Mouse (Mus musculus) olfactory bulb, adult 2 months (tissue): ENCODE results near the gene Pgk1. TPM values are rescaled to one million over a fixed set of nuclear protein-coding genes. Genes with fewer than 3 reads are reported as not detected.
"Not testable (repeated sequence)": the region's sequence is repeated elsewhere in the genome, so short reads cannot be mapped to it uniquely, and the experiment has no call there.

Experiments
- H3K27ac ChIP-seq: fragments of 200-500 bp; 2 replicates; pipeline ENCODE4 v1.5.1; 2012; ENCODE audit warnings: low read depth, low read length; ENCODE audit not compliant: insufficient read depth
- H3K4me1 ChIP-seq: fragments of 200-500 bp; 2 replicates; pipeline ENCODE4 v1.6.1; 2012; ENCODE audit warnings: low read length; ENCODE audit not compliant: control insufficient read depth, insufficient read depth
- H3K4me3 ChIP-seq: fragments of 200-500 bp; 2 replicates; pipeline ENCODE4 v1.5.1; 2012; ENCODE audit warnings: mild to moderate bottlenecking, low read depth, low read length, moderate library complexity; ENCODE audit not compliant: insufficient read depth
- CTCF ChIP-seq: fragments of 200-500 bp; IDR thresholded peaks from 2 replicates; pipeline ENCODE4 v1.5.1; 2012; ENCODE audit warnings: low read depth, mild to moderate bottlenecking, low read length, moderate library complexity; ENCODE audit not compliant: insufficient read depth
- POLR2A ChIP-seq: fragments of 200-500 bp; IDR thresholded peaks from 2 replicates; pipeline ENCODE4 v1.6.1; 2012; ENCODE audit warnings: mild to moderate bottlenecking, low read depth, low read length, moderate library complexity; ENCODE audit not compliant: insufficient read depth
- WGBS: fragments of 180-500 bp; shearing (Covaris S2); methylation state at CpG from one replicate; pipeline ENCODE4 v1.1.7; 2018; 5-methylcytosine and 5-hydroxymethylcytosine counted together
- polyA plus RNA-seq: library from polyadenylated mRNA; stranded (reverse); fragments of >200 nt; gene quantifications from 2 replicates; pipeline ENCODE4 v1.2.4, GENCODE M21; 2012; ENCODE audit warnings: low replicate concordance; ENCODE audit not compliant: missing spikeins, insufficient read depth, insufficient read length

Gene Pgk1
- polyA plus RNA-seq, 1 experiment, result not detected

DNA sequence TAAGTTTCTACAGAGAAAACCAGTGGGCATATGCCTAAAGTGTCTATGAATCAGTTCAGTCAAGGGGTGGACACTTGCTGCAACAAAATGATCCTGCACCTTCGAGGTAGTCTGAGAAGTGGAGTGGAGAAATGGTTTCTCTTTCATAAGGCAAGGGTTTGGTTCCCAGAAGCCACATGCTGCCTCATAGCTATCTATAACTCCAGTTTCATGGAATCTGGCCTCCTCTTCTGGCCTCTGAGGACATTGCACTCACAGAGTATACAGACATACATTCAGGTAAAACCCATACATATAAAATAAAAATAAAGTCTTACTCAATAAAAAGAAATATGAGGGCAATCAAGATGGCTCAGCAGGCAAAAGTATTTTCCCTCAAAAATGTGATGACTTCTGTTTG lies 21.8 kb upstream of the Pgk1 start:
- Histone ChIP-seq H3K4me1 (no peaks in the 10 kb centered on the region), H3K27ac (no peak overlapping the region), H3K4me3 (no peak overlapping the region)
- 79% methylated on average over 1 of the region's 1 CpGs for WGBS
- no peak for TF ChIP-seq POLR2A
- no peak for TF ChIP-seq CTCF

DNA sequence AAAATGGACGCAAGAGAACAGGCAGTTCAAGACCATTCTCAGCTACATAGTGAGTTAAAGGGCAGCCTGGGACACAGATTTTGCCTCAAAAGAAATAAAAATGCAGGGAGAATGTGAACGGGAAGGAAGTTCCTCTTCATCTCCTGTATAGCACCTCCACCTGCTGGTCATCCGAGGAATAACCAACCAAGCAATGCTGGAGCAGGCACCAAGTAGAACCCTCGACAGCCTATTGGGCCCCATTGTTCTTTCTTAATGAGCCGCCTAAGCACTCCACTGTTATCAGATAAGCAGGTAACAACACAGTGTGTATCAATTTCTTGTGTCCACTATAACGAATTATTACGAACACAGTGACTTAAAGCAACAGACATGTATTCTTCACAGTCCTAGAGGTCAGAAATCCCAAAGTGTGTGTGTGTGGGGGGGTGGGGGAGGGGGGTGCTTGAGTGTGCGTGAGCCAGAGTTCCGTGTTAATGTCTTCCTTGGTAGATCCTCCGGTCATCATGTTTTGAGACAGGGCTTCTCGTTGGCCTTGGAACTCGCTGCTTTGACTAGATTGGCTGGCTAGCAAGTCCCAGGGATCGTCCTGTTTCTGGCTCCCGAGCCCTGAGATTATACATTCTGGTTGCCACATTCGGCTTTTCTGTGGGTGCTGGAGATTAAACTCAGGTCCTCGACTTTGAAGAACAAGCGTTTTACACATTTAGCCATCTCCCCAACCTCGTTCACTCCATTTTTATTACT lies 15.6 kb upstream of the Pgk1 start:
- TF ChIP-seq CTCF (no peak), POLR2A (no peak)
- WGBS, result 23% methylated on average over 18 of the region's 18 CpGs
- no peaks in the 10 kb centered on the region for H3K4me1 ChIP-seq
- peak overlapping the region; percentile 29; the same call in 1 of the 2 replicates for H3K4me3 ChIP-seq
- no peak overlapping the region for H3K27ac ChIP-seq

DNA sequence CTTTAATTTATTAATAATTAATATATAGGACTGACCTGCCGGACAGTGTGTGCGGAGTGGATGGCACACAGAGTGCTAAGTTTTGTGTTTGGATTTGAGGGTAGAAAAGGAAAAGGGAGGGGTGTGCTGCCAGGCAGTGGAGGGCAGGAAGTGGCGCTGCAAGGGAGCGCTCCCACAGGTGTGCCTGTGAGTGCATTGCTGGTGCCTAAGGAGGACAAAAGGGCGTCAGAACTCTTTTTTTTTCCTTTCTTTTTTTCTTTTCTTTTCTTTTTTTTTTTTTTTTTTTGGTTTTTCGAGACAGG lies 15.1 kb upstream of the Pgk1 start:
- TF ChIP-seq POLR2A (no peak), CTCF (no peak)
- WGBS, result 62% methylated on average over 6 of the region's 6 CpGs
- Histone ChIP-seq H3K4me1 (no peaks in the 10 kb centered on the region), H3K4me3 (no peak overlapping the region), H3K27ac (no peak overlapping the region)

DNA sequence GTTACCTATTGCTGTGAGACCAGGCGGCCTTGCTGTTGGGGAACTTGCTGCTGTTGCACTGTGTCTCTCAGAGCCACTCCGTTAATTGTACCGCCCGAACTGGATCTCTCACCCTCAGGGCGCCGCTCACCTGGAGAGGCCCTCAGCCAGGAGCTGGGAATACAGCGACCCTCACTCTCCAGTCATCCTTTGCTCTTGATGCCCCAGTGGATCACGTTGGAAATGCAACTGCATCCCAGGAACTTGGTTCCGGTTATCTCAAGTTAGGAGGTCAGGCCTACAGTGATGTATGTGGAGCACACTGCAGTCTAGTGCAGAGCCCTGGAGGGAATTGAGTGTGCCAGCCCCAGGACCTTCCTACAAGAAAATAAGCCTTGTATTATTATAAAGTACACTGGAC lies 10.6 kb upstream of the Pgk1 start:
- TF ChIP-seq POLR2A (no peak), CTCF (no peak)
- Histone ChIP-seq H3K4me3 (no peak overlapping the region), H3K27ac (no peak overlapping the region), H3K4me1 (no peaks in the 10 kb centered on the region)
- WGBS, result 66% methylated on average over 9 of the region's 9 CpGs

DNA sequence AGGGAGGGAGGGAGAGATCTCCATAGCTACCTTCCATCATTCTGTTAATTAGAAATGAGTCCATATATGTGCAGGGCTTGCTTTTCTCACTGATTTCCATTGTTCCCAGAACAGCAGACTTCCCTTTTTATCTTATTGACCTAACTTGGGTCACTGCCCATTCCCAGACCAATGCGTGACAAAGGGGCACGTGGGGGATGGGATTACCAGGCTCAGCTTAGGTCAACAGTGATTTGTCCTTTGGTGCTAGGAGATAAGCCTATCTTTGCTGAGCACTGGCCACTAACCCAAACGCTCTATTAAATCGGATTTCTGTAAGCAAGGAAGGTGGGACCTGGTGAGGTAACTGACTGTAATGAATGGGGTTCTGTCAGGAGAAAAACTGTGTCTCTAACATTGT lies 2.6 kb upstream of the Pgk1 start:
- WGBS, result 55% methylated on average over 4 of the region's 4 CpGs
- H3K4me1 ChIP-seq, result no peaks in the 10 kb centered on the region
- no peak overlapping the region for H3K4me3 ChIP-seq
- TF ChIP-seq CTCF (no peak), POLR2A (no peak)
- no peak overlapping the region for H3K27ac ChIP-seq

DNA sequence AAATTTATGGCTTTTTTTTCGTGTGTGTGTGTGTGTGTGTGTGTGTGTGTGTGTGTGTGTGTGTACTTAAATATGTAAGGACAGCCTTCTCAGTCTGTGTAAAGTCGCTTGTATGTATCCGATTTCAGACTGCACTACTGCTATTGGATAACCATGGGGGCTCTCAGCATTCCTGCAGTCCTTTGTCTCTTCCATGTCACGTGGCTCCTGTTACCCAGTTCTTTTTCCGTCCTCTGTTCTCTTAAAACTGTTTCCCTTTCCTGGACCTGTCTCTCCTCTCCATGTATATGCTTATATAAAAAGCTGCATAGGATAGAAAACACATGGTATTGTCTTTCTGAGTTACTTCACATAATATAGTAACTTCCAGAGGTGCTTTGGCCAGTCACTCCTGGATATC lies 1.2 kb upstream of the Pgk1 start:
- Histone ChIP-seq H3K27ac (no peak overlapping the region), H3K4me1 (no peaks in the 10 kb centered on the region), H3K4me3 (no peak overlapping the region)
- 29% methylated on average over 5 of the region's 5 CpGs for WGBS
- TF ChIP-seq CTCF (no peak), POLR2A (no peak)

DNA sequence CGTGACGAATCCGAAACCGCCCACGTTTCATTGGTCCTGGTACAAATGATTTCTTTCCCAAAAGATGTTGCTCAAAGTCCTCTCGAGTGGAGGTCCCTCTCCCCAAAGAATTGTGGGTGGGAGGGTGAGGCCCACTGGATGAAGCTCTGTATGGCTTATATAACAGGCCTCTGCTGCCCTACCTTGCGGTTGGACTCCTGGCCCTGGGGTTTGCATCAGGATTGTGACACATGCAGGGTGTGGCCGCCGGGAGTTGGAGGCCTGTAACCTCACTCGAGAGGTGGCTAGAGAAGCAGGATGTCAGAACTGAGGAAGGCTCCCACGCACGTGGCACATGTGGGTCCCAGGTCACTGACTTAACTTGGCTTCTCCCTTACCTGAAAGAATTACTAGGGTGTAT lies 837 bp downstream of the Pgk1 start:
- no peaks in the 10 kb centered on the region for H3K4me1 ChIP-seq
- H3K27ac ChIP-seq, result peak overlapping the region; percentile 54
- 20% methylated on average over 12 of the region's 12 CpGs for WGBS
- TF ChIP-seq CTCF (no peak), POLR2A (no peak)
- peak overlapping the region; percentile 71 for H3K4me3 ChIP-seq

DNA sequence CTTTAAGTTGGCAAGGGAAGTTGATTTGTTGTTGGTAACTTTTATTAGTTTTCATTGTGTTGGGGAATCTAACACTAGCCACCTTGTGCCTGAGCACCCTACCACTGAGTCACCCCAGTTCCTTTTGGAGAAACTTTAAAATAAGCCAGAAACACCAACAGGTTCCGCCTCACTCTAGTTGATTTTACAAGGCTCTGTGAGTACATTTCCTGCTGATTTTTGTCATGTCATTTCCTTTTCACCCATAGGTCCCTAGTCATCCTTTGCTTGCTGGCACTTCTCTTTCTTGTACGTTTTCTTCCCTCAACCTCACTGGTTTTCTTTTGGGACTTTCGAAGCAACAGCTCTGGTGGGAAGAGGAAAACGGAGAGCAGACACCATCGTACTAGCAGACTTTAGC lies 2.5 kb downstream of the Pgk1 start:
- no peaks in the 10 kb centered on the region for H3K4me1 ChIP-seq
- 35% methylated on average over 5 of the region's 5 CpGs for WGBS
- H3K27ac ChIP-seq, result no peak overlapping the region
- H3K4me3 ChIP-seq, result no peak overlapping the region
- no peak for TF ChIP-seq CTCF
- TF ChIP-seq POLR2A, result no peak

DNA sequence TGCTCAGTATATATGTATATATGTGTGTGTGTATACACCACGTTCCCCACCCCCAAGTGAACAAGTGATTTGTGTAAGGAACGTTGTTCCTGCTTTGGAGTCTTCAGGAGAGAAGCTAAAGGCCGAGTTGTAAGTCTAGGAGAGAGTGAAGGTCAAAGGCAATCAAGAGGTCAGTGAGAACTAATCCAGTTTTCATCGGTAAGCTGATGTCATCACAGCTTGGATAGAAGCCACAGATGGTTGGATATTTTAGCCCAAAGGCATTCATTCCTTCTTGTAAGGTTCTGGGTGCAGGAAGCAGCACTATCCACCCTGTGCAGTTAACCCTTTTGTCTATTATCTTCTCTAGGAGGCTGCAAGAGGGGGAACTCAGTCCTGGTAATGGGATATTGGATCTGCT lies 3.2 kb downstream of the Pgk1 start:
- H3K4me3 ChIP-seq, result no peak overlapping the region
- TF ChIP-seq CTCF, result no peak
- no peak for TF ChIP-seq POLR2A

DNA sequence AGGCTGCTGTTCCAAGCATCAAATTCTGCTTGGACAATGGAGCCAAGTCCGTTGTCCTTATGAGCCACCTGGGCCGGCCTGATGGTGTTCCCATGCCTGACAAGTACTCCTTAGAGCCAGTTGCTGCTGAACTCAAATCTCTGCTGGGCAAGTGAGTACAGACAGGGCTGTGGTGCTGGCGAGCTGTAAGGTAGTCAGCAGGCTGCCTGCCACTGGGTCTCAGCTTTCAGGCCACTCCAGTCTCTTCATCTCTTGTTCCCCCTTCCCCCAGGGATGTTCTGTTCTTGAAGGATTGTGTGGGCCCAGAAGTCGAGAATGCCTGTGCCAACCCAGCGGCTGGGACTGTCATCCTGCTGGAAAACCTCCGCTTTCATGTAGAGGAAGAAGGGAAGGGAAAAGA lies 7.5 kb downstream of the Pgk1 start:
- H3K4me1 ChIP-seq, H3K4me3 ChIP-seq, H3K27ac ChIP-seq: not testable (repeated sequence)
- WGBS, result 77% methylated on average over 6 of the region's 6 CpGs

More for the DNA sequence above, 3.2 kb downstream of the Pgk1 start:
- Histone ChIP-seq H3K4me1 (no peaks in the 10 kb centered on the region), H3K27ac (no peak overlapping the region)
- 34% methylated on average over 4 of the region's 4 CpGs for WGBS
